Mouse (Mus musculus) layer of hippocampus, adult 2 months (tissue): ENCODE measurements around the gene Col9a3. TPM values are rescaled to one million over a fixed set of nuclear protein-coding genes. Genes with fewer than 3 reads are reported as not detected.

Experiments
- DNase-seq, 2 experiments: peaks; one replicate each; pipeline ENCODE4 v3.0.0; 2022; ENCODE audit warnings: low spot score in 2 of 2
- H3K27ac ChIP-seq: fragments of 200-600 bp; 2 replicates; pipeline ENCODE4 v1.8.1; 2022
- H3K4me3 ChIP-seq: fragments of 200-600 bp; 2 replicates; pipeline ENCODE4 v1.8.1; 2022; ENCODE audit warnings: mild to moderate bottlenecking
- CTCF ChIP-seq: fragments of 200-600 bp; conservative IDR thresholded peaks from 2 replicates; pipeline ENCODE4 v1.8.1; 2022; ENCODE audit warnings: antibody characterized with exemption, mild to moderate bottlenecking, moderate library complexity
- total RNA-seq, 2 experiments: library from RNA; stranded (reverse); gene quantifications; 2 replicates each; pipeline ENCODE4 v1.2.3; 2021

Gene Col9a3
- total RNA-seq, 2 experiments from 2014 or later: 6.8 to 10.4 TPM

DNA sequence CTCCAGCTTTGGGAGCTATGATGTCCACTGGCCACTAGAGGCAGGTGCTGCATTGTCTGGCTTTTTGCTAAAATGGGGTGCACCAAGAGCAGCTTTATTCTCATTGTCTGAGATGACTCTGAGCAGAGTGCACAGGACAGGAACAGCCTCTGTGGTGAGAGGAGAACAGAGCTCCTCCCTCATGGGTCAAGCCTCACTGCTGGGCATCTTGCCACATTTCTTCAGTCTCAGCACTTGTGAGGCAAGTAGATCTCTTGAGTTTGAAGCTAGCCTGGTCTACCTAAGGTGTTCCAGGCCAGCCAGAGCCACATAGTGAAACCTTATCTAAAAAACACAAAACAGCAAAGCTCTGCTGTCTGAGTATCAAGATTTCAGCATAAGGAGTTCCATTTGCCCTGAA lies 49.3 kb downstream of the Col9a3 start:
- peak; percentile 36 for TF ChIP-seq CTCF
- no peak for DNase-seq
- H3K4me3 ChIP-seq: no peak overlapping the region

GRCm38 (mm10) chr2:180654666-180655065 lies 57.1 kb downstream of the Col9a3 start:
- Histone ChIP-seq H3K4me3 (no peak overlapping the region), H3K27ac (no peak overlapping the region)
- DNase-seq: no peak
- TF ChIP-seq CTCF: no peak

More for the DNA sequence above, 49.3 kb downstream of the Col9a3 start:
- H3K27ac ChIP-seq: no peak overlapping the region

GRCm38 (mm10) chr2:180655150-180655549 lies 57.6 kb downstream of the Col9a3 start:
- Histone ChIP-seq H3K4me3 (no peak overlapping the region), H3K27ac (no peak overlapping the region)
- no peak for DNase-seq
- no peak for TF ChIP-seq CTCF

- DNase-seq: peak; percentile 63 to 79
- TF ChIP-seq CTCF: peak; percentile 90
- Histone ChIP-seq H3K27ac (no peak overlapping the region), H3K4me3 (no peak overlapping the region)
Observed at GRCm38 (mm10) chr2:180657394-180658013, 59.9 kb downstream of the Col9a3 start.

- DNase-seq: no peak
- Histone ChIP-seq H3K4me3 (no peak overlapping the region), H3K27ac (no peak overlapping the region)
- no peak for TF ChIP-seq CTCF
Observed at GRCm38 (mm10) chr2:180658381-180658780, 60.8 kb downstream of the Col9a3 start.

GRCm38 (mm10) chr2:180659353-180660150 lies 62.0 kb downstream of the Col9a3 start:
- DNase-seq: no peak
- peak overlapping the region; percentile 20; the same call in 1 of the 2 replicates for H3K4me3 ChIP-seq
- no peak for TF ChIP-seq CTCF
- no peak overlapping the region for H3K27ac ChIP-seq

DNA sequence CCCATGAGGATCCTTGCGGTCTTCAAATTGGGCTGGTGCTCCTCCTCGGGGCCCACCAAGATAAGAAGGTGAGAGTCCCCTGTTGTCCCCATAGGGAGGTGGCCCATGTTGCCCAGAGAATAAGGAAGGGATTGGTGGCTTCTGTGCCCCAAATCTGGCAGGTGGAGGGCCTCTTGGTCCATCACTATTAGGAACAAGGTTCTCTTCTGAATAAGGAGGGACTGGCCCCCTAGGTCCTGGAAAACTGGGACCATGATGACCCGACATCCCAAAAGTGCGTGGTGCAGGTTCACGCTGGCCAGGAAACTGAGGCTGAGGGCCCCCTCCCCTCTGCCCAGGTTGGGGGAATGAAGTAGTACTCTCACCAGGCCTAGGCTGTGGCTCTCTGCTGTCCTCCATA lies 62.9 kb downstream of the Col9a3 start:
- TF ChIP-seq CTCF: no peak
- DNase-seq: no peak
- H3K27ac ChIP-seq: no peak overlapping the region
- no peak overlapping the region for H3K4me3 ChIP-seq

DNA sequence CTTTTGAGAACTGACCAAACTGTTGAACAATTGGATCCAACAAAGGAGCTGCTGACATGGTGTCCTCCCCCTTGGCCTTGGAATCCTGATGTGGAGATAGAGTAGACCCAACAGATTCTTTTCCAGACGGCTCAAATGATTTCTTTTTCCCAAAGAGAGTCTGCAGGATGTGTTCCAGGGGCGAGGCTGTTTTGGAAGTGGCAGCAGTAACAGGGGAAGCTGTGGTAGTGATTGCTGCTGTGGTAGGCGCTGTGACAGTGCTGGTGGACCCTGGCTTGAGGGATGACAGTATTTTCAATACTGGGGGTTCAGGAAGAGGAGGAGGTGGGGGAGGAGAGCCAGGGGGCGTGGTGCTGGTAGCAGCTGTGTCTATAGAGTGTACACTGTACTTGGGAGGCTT lies 64.4 kb downstream of the Col9a3 start:
- H3K4me3 ChIP-seq: no peak overlapping the region
- TF ChIP-seq CTCF: no peak
- no peak for DNase-seq
- H3K27ac ChIP-seq: no peak overlapping the region

Other genes with a start within 250 kb of the Col9a3 start
- gene Slco4a1, start 141.5 kb upstream of the Col9a3 start, total RNA-seq: 1 to 10 TPM; 1.3 to 1.8 TPM
- 1 to 10 TPM; 3.7 TPM for gene Ntsr1, start 97.8 kb upstream of the Col9a3 start, total RNA-seq
- gene Mrgbp, start 16.5 kb upstream of the Col9a3 start, total RNA-seq: 10 to 100 TPM; 19.4 to 23.4 TPM
- gene Ogfr, start 8.5 kb upstream of the Col9a3 start, total RNA-seq: 10 to 100 TPM; 36.2 to 40.6 TPM
- under 1 TPM in 1 of 2 experiments, not detected in 1; 0.47 TPM for gene Tcfl5, start 44.9 kb downstream of the Col9a3 start, total RNA-seq
- 10 to 100 TPM; 58.3 to 60.7 TPM for gene Dido1, start 112.2 kb downstream of the Col9a3 start, total RNA-seq
- gene Gid8, start 112.3 kb downstream of the Col9a3 start, total RNA-seq: 10 to 100 TPM; 57.5 to 60.0 TPM
- under 1 TPM; 0.64 to 0.77 TPM for gene Slc17a9, start 127.5 kb downstream of the Col9a3 start, total RNA-seq
- not detected for gene Bhlhe23, start 179.1 kb downstream of the Col9a3 start, total RNA-seq